Mouse (Mus musculus) stomach, postnatal 0 days (tissue): Measurements from ENCODE around the gene 1700029I15Rik. TPM values are rescaled to one million over a fixed set of nuclear protein-coding genes. Genes with fewer than 3 reads are reported as not detected.

Source experiments
- ATAC-seq: fragments of 200-750 bp; cut with Nextera tagmentation; 2 replicates; pipeline ENCODE4 v1.8.0; 2017; ENCODE audit not compliant: low FRiP score, low TSS enrichment
- DNase-seq: peaks from one replicate; pipeline ENCODE4 v3.0.0-alpha.2; 2016; ENCODE audit warnings: low spot score
- H3K27ac ChIP-seq: fragments of 300-500 bp; sonication (generic); replicated peaks from 2 replicates; pipeline ENCODE4 v1.5.1; 2014; ENCODE audit warnings: mild to moderate bottlenecking, control low read depth
- H3K27me3 ChIP-seq: fragments of 300-500 bp; sonication (generic); 2 replicates; pipeline ENCODE4 v1.6.1; 2014; ENCODE audit warnings: low read length; ENCODE audit not compliant: control insufficient read depth, insufficient read depth
- H3K36me3 ChIP-seq: fragments of 300-500 bp; sonication (generic); 2 replicates; pipeline ENCODE4 v1.6.1; 2014; ENCODE audit warnings: low read length, mixed read lengths; ENCODE audit not compliant: control insufficient read depth, insufficient read depth
- H3K4me1 ChIP-seq: fragments of 300-500 bp; sonication (generic); replicated peaks from 2 replicates; pipeline ENCODE4 v1.6.1; 2014; ENCODE audit warnings: antibody characterized with exemption; ENCODE audit not compliant: control insufficient read depth, insufficient read depth
- H3K4me2 ChIP-seq: fragments of 300-500 bp; sonication (generic); replicated peaks from 2 replicates; pipeline ENCODE4 v1.6.1; 2014; ENCODE audit warnings: low read depth, mild to moderate bottlenecking, control low read depth, moderate library complexity
- H3K4me3 ChIP-seq: fragments of 300-500 bp; sonication (generic); 2 replicates; pipeline ENCODE4 v1.5.1; 2014; ENCODE audit warnings: low read depth, low read length, control low read depth
- H3K9ac ChIP-seq: fragments of 300-500 bp; sonication (generic); 2 replicates; pipeline ENCODE4 v1.6.1; 2014; ENCODE audit warnings: mild to moderate bottlenecking, low read length, control low read depth, mixed read lengths
- H3K9me3 ChIP-seq: fragments of 300-500 bp; sonication (generic); 2 replicates; pipeline ENCODE4 v1.6.1; 2016; ENCODE audit warnings: low read length; ENCODE audit not compliant: control insufficient read depth
- CTCF ChIP-seq: IDR thresholded peaks from 2 replicates; pipeline ENCODE4 v1.5.1; 2016; ENCODE audit warnings: antibody characterized with exemption, low read depth, mild to moderate bottlenecking, moderate library complexity
- EP300 ChIP-seq: optimal IDR thresholded peaks from 2 replicates; pipeline ENCODE3; 2016; ENCODE audit warnings: antibody characterized with exemption
- WGBS: fragments of 180-500 bp; shearing (Covaris S2); extraction: QIAGEN DNeasy Blood & Tissue Kit; methylation state at CpG from one replicate; pipeline ENCODE4 v1.1.7; 2014; 5-methylcytosine and 5-hydroxymethylcytosine counted together
- polyA plus RNA-seq: library from polyadenylated mRNA; unstranded; fragments of >200 nt; fragmentation: Nextera tagmentation; extraction: Ambion mirVana; gene quantifications from 2 replicates; pipeline ENCODE4 v1.2.1, GENCODE M21; 2015

The 1700029I15Rik gene
- polyA plus RNA-seq, 1 experiment from 2014 or later: 2.3 TPM

- H3K36me3 ChIP-seq: peaks cover 13% of the 10 kb centered on the region; the same call in 1 of the 2 replicates
- H3K4me3 ChIP-seq: peak overlapping the region; percentile 74
- peak; percentile 97 for DNase-seq
- H3K9ac ChIP-seq: peak overlapping the region; percentile 79
- peak overlapping the region; percentile 94 for H3K27ac ChIP-seq
- under 1% methylated on average over 29 of the region's 29 CpGs for WGBS
- TF ChIP-seq CTCF (no peak; the same call in 1 of the 2 replicates), EP300 (no peak)
- no peaks in the 10 kb centered on the region for H3K9me3 ChIP-seq
- H3K4me2 ChIP-seq: peak overlapping the region; percentile 88
- H3K27me3 ChIP-seq: no peaks in the 10 kb centered on the region
- H3K4me1 ChIP-seq: peaks cover 6% of the 10 kb centered on the region; the same call in 1 of the 2 replicates
- ATAC-seq: peak; percentile 96
These were observed 7.2 kb upstream of the 1700029I15Rik start for GRCm38 (mm10) chr2:92375099-92375623.

GRCm38 (mm10) chr2:92375788-92376187, 6.5 kb upstream of the 1700029I15Rik start:
- H3K27ac ChIP-seq: peak overlapping the region; percentile 94
- 8% methylated on average over 10 of the region's 10 CpGs for WGBS
- ATAC-seq (no peak), DNase-seq (no peak)
- peaks cover 13% of the 10 kb centered on the region; the same call in 1 of the 2 replicates for H3K36me3 ChIP-seq
- peaks cover 6% of the 10 kb centered on the region; the same call in 1 of the 2 replicates for H3K4me1 ChIP-seq
- H3K9me3 ChIP-seq: no peaks in the 10 kb centered on the region
- TF ChIP-seq EP300 (no peak), CTCF (no peak)
- peak overlapping the region; percentile 74 for H3K4me3 ChIP-seq
- H3K4me2 ChIP-seq: peak overlapping the region; percentile 88
- H3K27me3 ChIP-seq: no peaks in the 10 kb centered on the region
- peak overlapping the region; percentile 79 for H3K9ac ChIP-seq

- WGBS: 79% methylated on average over 6 of the region's 6 CpGs
- Histone ChIP-seq H3K27me3 (no peaks in the 10 kb centered on the region), H3K27ac (no peak overlapping the region; the same call in 1 of the 2 replicates), H3K4me1 (peaks cover 5% of the 10 kb centered on the region; the same call in 1 of the 2 replicates), H3K9ac (peak overlapping the region; percentile 79), H3K4me2 (peak overlapping the region; percentile 88), H3K36me3 (peaks cover 13% of the 10 kb centered on the region; the same call in 1 of the 2 replicates), H3K9me3 (no peaks in the 10 kb centered on the region), H3K4me3 (peak overlapping the region; percentile 74)
- DNase-seq (no peak), ATAC-seq (peak; percentile 13; the same call in 1 of the 2 replicates)
- no peak for TF ChIP-seq EP300
- TF ChIP-seq CTCF: no peak
These were observed 6.0 kb upstream of the 1700029I15Rik start for GRCm38 (mm10) chr2:92376300-92376699.

DNA sequence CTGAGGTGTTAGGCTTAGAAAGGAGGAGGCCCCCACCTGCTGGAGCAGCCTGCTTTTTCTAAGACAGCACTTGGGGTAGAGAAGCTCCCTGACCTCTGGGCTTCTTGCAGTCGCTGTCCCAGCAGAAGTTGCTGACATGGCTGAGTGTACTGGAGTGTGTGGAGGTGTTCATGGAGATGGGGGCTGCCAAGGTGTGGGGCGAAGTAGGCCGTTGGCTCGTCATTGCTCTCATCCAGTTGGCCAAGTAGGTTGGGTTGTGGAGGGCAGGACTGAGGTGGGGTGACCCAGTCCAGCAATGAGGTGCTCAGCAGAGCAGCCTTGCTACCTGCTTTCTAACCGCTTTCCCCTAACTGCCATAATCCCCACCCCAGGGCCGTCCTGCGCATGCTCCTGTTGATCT, 5.0 kb upstream of the 1700029I15Rik start:
- H3K4me2 ChIP-seq: no peak overlapping the region
- DNase-seq (no peak), ATAC-seq (no peak)
- H3K4me3 ChIP-seq: no peak overlapping the region
- no peak overlapping the region for H3K27ac ChIP-seq
- 91% methylated on average over 7 of the region's 7 CpGs for WGBS
- no peaks in the 10 kb centered on the region for H3K9me3 ChIP-seq
- H3K27me3 ChIP-seq: no peaks in the 10 kb centered on the region
- H3K4me1 ChIP-seq: 0 out of 2 replicates have a peak, but pooled peaks cover 4% of the 10 kb centered on the region
- H3K36me3 ChIP-seq: peaks cover 16% of the 10 kb centered on the region; the same call in 1 of the 2 replicates
- H3K9ac ChIP-seq: no peak overlapping the region
- TF ChIP-seq EP300 (no peak), CTCF (no peak)

DNA sequence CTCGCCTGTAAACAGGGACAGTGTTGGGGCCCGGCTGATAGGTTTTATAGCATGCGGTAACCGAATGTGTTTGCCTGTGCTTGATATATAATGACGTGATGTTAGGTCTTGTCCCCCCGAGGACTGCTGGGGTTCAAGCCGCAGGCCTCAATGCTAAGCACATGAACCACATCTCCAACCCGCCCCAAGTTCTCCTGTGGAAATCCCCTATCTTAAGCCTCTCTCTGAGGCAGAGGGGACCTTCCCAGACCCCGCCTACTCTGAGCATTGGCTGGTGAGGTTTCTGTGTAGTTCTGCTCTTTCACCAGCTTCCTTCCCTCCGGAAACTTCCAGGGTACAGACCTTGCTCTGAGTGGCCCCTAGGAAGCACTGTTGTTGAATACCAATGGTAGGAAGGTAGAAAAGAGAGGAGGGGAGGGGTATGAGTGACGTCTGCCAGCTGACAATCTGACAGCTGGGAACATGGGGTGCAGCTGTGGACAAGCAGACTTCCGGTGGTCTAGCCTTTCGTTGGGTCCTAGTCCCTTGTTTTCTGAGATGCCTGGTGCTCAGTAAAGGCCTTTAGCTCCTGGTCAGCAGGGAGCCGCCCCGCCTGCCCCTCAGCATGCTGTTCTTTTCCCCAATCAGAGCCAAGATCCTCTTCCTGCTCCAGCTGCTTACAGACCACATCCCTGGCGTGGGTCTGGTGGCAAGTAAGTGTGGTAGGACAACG, 2.4 kb upstream of the 1700029I15Rik start:
- Histone ChIP-seq H3K4me3 (no peak overlapping the region), H3K9me3 (no peaks in the 10 kb centered on the region), H3K36me3 (peaks cover 16% of the 10 kb centered on the region; the same call in 1 of the 2 replicates), H3K4me2 (no peak overlapping the region), H3K27me3 (no peaks in the 10 kb centered on the region), H3K9ac (no peak overlapping the region), H3K27ac (no peak overlapping the region), H3K4me1 (0 out of 2 replicates have a peak, but pooled peaks cover 4% of the 10 kb centered on the region)
- WGBS: 80% methylated on average over 17 of the region's 17 CpGs
- DNase-seq (no peak), ATAC-seq (no peak)
- no peak for TF ChIP-seq EP300
- TF ChIP-seq CTCF: no peak
